Mouse (Mus musculus) heart, adult 2 months (tissue): ENCODE data around the gene Dpy19l1. TPM values are rescaled to one million over a fixed set of nuclear protein-coding genes. Genes with fewer than 3 reads are reported as not detected.

ENCODE experiments used
- DNase-seq, 2 experiments: peaks; one replicate each; pipeline ENCODE4 v3.0.0; 2021
- H3K27ac ChIP-seq: fragments of 200-600 bp; 2 replicates; pipeline ENCODE4 v1.8.1; 2022
- H3K27me3 ChIP-seq: fragments of 200-500 bp; 2 replicates; pipeline ENCODE4 v1.6.1; 2012; ENCODE audit warnings: mild to moderate bottlenecking, low read length, inconsistent platforms, mixed read lengths; ENCODE audit not compliant: control insufficient read depth, insufficient read depth
- H3K36me3 ChIP-seq: fragments of 200-500 bp; 2 replicates; pipeline ENCODE4 v1.6.1; 2012; ENCODE audit warnings: low read length, inconsistent platforms; ENCODE audit not compliant: control insufficient read depth, insufficient read depth
- H3K4me1 ChIP-seq: fragments of 200-500 bp; 2 replicates; pipeline ENCODE4 v1.6.1; 2011; ENCODE audit warnings: low read length; ENCODE audit not compliant: control insufficient read depth, insufficient read depth
- H3K4me3 ChIP-seq: fragments of 200-600 bp; 2 replicates; pipeline ENCODE4 v1.8.1; 2022
- H3K79me2 ChIP-seq: fragments of 200-500 bp; replicated peaks from 2 replicates; pipeline ENCODE4 v1.6.1; 2012; ENCODE audit warnings: mild to moderate bottlenecking, inconsistent platforms, low read length, moderate library complexity, mixed read lengths; ENCODE audit not compliant: control insufficient read depth, insufficient read depth
- H3K9ac ChIP-seq: fragments of 200-500 bp; 2 replicates; pipeline ENCODE4 v1.6.1; 2012; ENCODE audit warnings: low read depth, mild to moderate bottlenecking, control low read depth, inconsistent platforms, low read length, mixed read lengths
- CTCF ChIP-seq: fragments of 200-600 bp; IDR thresholded peaks from 2 replicates; pipeline ENCODE4 v1.8.1; 2022; ENCODE audit warnings: antibody characterized with exemption, mild to moderate bottlenecking, moderate library complexity
- EP300 ChIP-seq: fragments of 200-500 bp; IDR thresholded peaks from 2 replicates; pipeline ENCODE4 v1.6.1; 2011; ENCODE audit warnings: low read depth, low read length, control low read depth; ENCODE audit not compliant: insufficient read depth
- POLR2A ChIP-seq: fragments of 200-500 bp; IDR thresholded peaks from 2 replicates; pipeline ENCODE4 v1.6.1; 2011; ENCODE audit warnings: mild to moderate bottlenecking, low read depth, low read length, control low read depth; ENCODE audit not compliant: insufficient read depth
- WGBS: fragments of 180-500 bp; shearing (Covaris S2); methylation state at CpG from one replicate; pipeline ENCODE4 v1.1.7; 2018; 5-methylcytosine and 5-hydroxymethylcytosine counted together
- intact Hi-C: fragments of 180-260 bp; cut with DNase I; formaldehyde crosslinking; loops from one replicate; pipeline ENCODE4 v1.15.1; 2025
- polyA plus RNA-seq: library from polyadenylated mRNA; depleted of rRNA; stranded (reverse); fragments of >200 nt; gene quantifications from 2 replicates; pipeline ENCODE4 v1.2.3, GENCODE M21; 2012
- total RNA-seq, 2 experiments: library from RNA; stranded (reverse); gene quantifications; 2 replicates each; pipeline ENCODE4 v1.2.3; 2021

The Dpy19l1 gene
- total and polyA plus RNA-seq, 3 experiments, result 5.1 to 6.9 (median 6.9) TPM

GRCm38 (mm10) chr9:24461379-24461961 is 41.5 kb downstream of the Dpy19l1 start:
- Histone ChIP-seq H3K79me2 (no peaks in the 10 kb centered on the region), H3K27ac (no peak overlapping the region), H3K36me3 (no peaks in the 10 kb centered on the region), H3K9ac (no peak overlapping the region), H3K27me3 (no peaks in the 10 kb centered on the region), H3K4me3 (no peak overlapping the region), H3K4me1 (no peaks in the 10 kb centered on the region)
- no peak for TF ChIP-seq EP300
- no peak for DNase-seq
- intact Hi-C loops, result no loop called here
- 90% methylated on average over 9 of the region's 9 CpGs for WGBS

- 91% methylated on average over 12 of the region's 12 CpGs for WGBS
- Histone ChIP-seq H3K9ac (no peak overlapping the region), H3K4me1 (no peaks in the 10 kb centered on the region), H3K4me3 (no peak overlapping the region), H3K36me3 (no peaks in the 10 kb centered on the region), H3K27ac (no peak overlapping the region), H3K27me3 (no peaks in the 10 kb centered on the region), H3K79me2 (no peaks in the 10 kb centered on the region)
- TF ChIP-seq EP300 (no peak), POLR2A (no peak), CTCF (no peak)
- no peak for DNase-seq
- intact Hi-C loops, result no loop called here
Measured at GRCm38 (mm10) chr9:24453833-24454232, 49.1 kb downstream of the Dpy19l1 start.

- Histone ChIP-seq H3K36me3 (no peaks in the 10 kb centered on the region), H3K9ac (no peak overlapping the region), H3K79me2 (no peaks in the 10 kb centered on the region), H3K4me1 (no peaks in the 10 kb centered on the region), H3K27ac (no peak overlapping the region), H3K4me3 (no peak overlapping the region), H3K27me3 (no peaks in the 10 kb centered on the region)
- no peak for TF ChIP-seq EP300
- no peak for TF ChIP-seq POLR2A
- TF ChIP-seq CTCF, result no peak
- WGBS, result 87% methylated on average over 3 of the region's 3 CpGs
- DNase-seq, result no peak
- intact Hi-C loops, result no loop called here
Measured at GRCm38 (mm10) chr9:24450976-24451375, 52.0 kb downstream of the Dpy19l1 start.

- Histone ChIP-seq H3K9ac (no peak overlapping the region), H3K79me2 (no peaks in the 10 kb centered on the region), H3K4me1 (no peaks in the 10 kb centered on the region), H3K27me3 (no peaks in the 10 kb centered on the region), H3K4me3 (no peak overlapping the region), H3K27ac (no peak overlapping the region), H3K36me3 (no peaks in the 10 kb centered on the region)
- intact Hi-C loops, result no loop called here
- WGBS, result 73% methylated on average over 7 of the region's 7 CpGs
- no peak for DNase-seq
- no peak for TF ChIP-seq POLR2A
- no peak for TF ChIP-seq EP300
- no peak for TF ChIP-seq CTCF
Measured at GRCm38 (mm10) chr9:24450524-24450923, 52.4 kb downstream of the Dpy19l1 start.

GRCm38 (mm10) chr9:24434901-24435300 is 68.0 kb downstream of the Dpy19l1 start:
- intact Hi-C loops, result no loop called here
- H3K4me3 ChIP-seq, result no peak overlapping the region
- H3K27ac ChIP-seq, result no peak overlapping the region
- H3K9ac ChIP-seq, result no peak overlapping the region
- no peaks in the 10 kb centered on the region for H3K79me2 ChIP-seq
- no peaks in the 10 kb centered on the region for H3K36me3 ChIP-seq
- H3K27me3 ChIP-seq, result no peaks in the 10 kb centered on the region
- H3K4me1 ChIP-seq, result no peaks in the 10 kb centered on the region
- DNase-seq, result no peak
- TF ChIP-seq POLR2A (no peak), EP300 (no peak), CTCF (no peak)
- WGBS, result 85% methylated on average over 2 of the region's 2 CpGs

- no peaks in the 10 kb centered on the region for H3K4me1 ChIP-seq
- no peak for TF ChIP-seq EP300
- no peak for TF ChIP-seq CTCF
- TF ChIP-seq POLR2A, result no peak
- intact Hi-C loops, result no loop called here
- DNase-seq, result no peak
- no peak overlapping the region for H3K4me3 ChIP-seq
- no peaks in the 10 kb centered on the region for H3K36me3 ChIP-seq
- no peak overlapping the region for H3K9ac ChIP-seq
- H3K27me3 ChIP-seq, result no peaks in the 10 kb centered on the region
- H3K79me2 ChIP-seq, result no peaks in the 10 kb centered on the region
- H3K27ac ChIP-seq, result no peak overlapping the region
Measured at GRCm38 (mm10) chr9:24429721-24430120, 73.2 kb downstream of the Dpy19l1 start.
